ENCODE assay signal across 24 mouse cellular contexts in the genomic region with DNA sequence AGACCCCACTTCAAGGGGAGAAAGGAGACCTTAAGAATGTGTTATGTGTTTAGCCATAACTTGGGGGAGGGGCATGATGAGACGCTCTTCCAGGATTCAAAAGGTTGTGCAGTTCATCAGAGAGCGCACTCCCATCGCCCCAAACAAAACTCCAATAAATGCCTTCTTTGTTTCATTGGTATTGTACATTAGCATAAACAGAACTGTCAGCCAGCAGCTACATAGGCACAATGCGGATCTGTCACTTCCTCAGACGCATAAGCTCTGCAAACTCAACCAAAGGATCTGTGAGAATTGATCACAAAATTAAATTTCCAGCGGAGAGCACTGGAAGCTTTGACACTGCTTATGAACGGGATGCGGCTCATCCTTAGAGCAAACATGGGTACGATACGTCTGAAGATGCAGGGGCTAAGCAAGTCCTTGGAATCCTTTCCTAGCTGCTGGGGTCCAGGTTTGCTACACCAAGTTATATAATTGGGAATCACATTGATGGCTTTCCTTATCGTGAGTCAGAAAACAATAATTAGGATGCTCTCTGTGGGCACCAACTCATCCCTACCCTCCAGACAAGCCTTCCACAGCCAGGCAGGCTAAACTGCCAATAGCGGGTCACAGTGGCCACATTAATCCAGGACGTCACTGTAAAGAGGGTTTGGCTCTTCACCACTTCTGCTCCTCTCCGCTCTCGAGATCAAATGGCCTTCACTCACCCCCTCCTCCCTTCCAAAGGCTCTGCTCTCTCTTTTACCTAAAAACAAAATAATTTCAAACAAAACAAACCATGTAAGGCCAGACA. TPM values are rescaled to one million over a fixed set of nuclear protein-coding genes. Genes with fewer than 3 reads are reported as not detected.
DNase-seq lines count a peak whose midpoint lies in the region; ATAC-seq and TF ChIP-seq lines count a peak whose summit lies in the region.
"Had no signal": no experiment of that assay in that cellular context is flagged by ENCODE, and none has a peak within 500 bp of the region (broad histone marks: within the 10 kb centered on the region; RNA-seq: fewer than 3 reads in every experiment).

No protein-coding gene starts in this region.

- no peak overlapping the region for H3K4me2 ChIP-seq in forebrain, embryonic 13.5 days
- H3K4me2 ChIP-seq in midbrain, embryonic 16.5 days (ENCODE audit: low read length), result no peak overlapping the region
- H3K4me2 ChIP-seq in forebrain, postnatal 0 days (ENCODE audit: low read depth), result no peak overlapping the region
- no peak overlapping the region for H3K4me2 ChIP-seq in midbrain, postnatal 0 days (ENCODE audit: low read depth, low read length, poor library complexity, severe bottlenecking)
- H3K4me2 ChIP-seq: heart, embryonic 11.5 days; kidney, embryonic 15.5 days; liver, embryonic 12.5 days; neural tube, embryonic 13.5 days had no signal

- no peak overlapping the region for H3K9ac ChIP-seq in forebrain, embryonic 13.5 days
- H3K9ac ChIP-seq in midbrain, embryonic 16.5 days (ENCODE audit: low read depth, low read length), result no peak overlapping the region
- H3K9ac ChIP-seq in forebrain, postnatal 0 days, result no peak overlapping the region
- no peak overlapping the region for H3K9ac ChIP-seq in midbrain, postnatal 0 days (replicated peaks; ENCODE audit: low read length, poor library complexity, severe bottlenecking)
- H3K9ac ChIP-seq: kidney, embryonic 15.5 days; limb, embryonic 13.5 days; liver, embryonic 12.5 days; neural tube, embryonic 13.5 days had no signal

- peaks cover 51% of the 10 kb centered on the region for H3K4me1 ChIP-seq in forebrain, embryonic 13.5 days
- H3K4me1 ChIP-seq in forebrain, embryonic 10.5 days, result peaks cover 36% of the 10 kb centered on the region
- peaks cover 41% of the 10 kb centered on the region for H3K4me1 ChIP-seq in midbrain, embryonic 10.5 days
- peaks cover 9% of the 10 kb centered on the region; the same call in 1 of the 2 replicates for H3K4me1 ChIP-seq in midbrain, embryonic 16.5 days (ENCODE audit: control insufficient read depth, insufficient read depth, low read length)
- no peaks in the 10 kb centered on the region; the same call in 1 of the 2 replicates for H3K4me1 ChIP-seq in forebrain, postnatal 0 days (ENCODE audit: insufficient read depth)
- H3K4me1 ChIP-seq in midbrain, postnatal 0 days (ENCODE audit: insufficient read depth, low read length), result no peaks in the 10 kb centered on the region
- H3K4me1 ChIP-seq: liver, embryonic 12.5 days had no signal

- no peaks in the 10 kb centered on the region for H3K9me3 ChIP-seq in forebrain, embryonic 13.5 days (replicated peaks)
- no peaks in the 10 kb centered on the region for H3K9me3 ChIP-seq in forebrain, embryonic 10.5 days
- H3K9me3 ChIP-seq in midbrain, embryonic 10.5 days (replicated peaks), result no peaks in the 10 kb centered on the region
- H3K9me3 ChIP-seq in midbrain, embryonic 16.5 days (replicated peaks; ENCODE audit: control insufficient read depth, low read length, poor library complexity, severe bottlenecking), result no peaks in the 10 kb centered on the region
- H3K9me3 ChIP-seq in forebrain, postnatal 0 days (ENCODE audit: low read length), result no peaks in the 10 kb centered on the region
- H3K9me3 ChIP-seq in midbrain, postnatal 0 days (ENCODE audit: low read length), result no peaks in the 10 kb centered on the region
- H3K9me3 ChIP-seq: G1E; kidney, embryonic 15.5 days; limb, embryonic 13.5 days; liver, embryonic 12.5 days; neural tube, embryonic 13.5 days had no signal

- WGBS in forebrain, embryonic 13.5 days, result 66% methylated on average over 15 of the region's 15 CpGs
- WGBS in forebrain, embryonic 10.5 days, result 89% methylated on average over 15 of the region's 15 CpGs
- 85% methylated on average over 15 of the region's 15 CpGs for WGBS in midbrain, embryonic 10.5 days
- WGBS in midbrain, embryonic 16.5 days, result 58% methylated on average over 15 of the region's 15 CpGs
- 49% methylated on average over 15 of the region's 15 CpGs for WGBS in forebrain, postnatal 0 days
- WGBS in midbrain, postnatal 0 days, result 60% methylated on average over 15 of the region's 15 CpGs

- H3K27ac ChIP-seq in forebrain, embryonic 13.5 days, result peak overlapping the region; percentile 37; the same call in 1 of the 2 replicates
- H3K27ac ChIP-seq in forebrain, embryonic 10.5 days, result no peak overlapping the region
- peak overlapping the region; percentile 14; the same call in 1 of the 2 replicates for H3K27ac ChIP-seq in midbrain, embryonic 10.5 days (replicated peaks)
- no peak overlapping the region for H3K27ac ChIP-seq in midbrain, embryonic 16.5 days (ENCODE audit: low read length)
- H3K27ac ChIP-seq in forebrain, postnatal 0 days (ENCODE audit: low read depth, low read length), result no peak overlapping the region; the same call in 1 of the 2 replicates
- H3K27ac ChIP-seq in midbrain, postnatal 0 days (ENCODE audit: low read depth, low read length), result peak overlapping the region; percentile 62
- H3K27ac ChIP-seq: kidney, embryonic 15.5 days; limb, embryonic 13.5 days; liver, embryonic 12.5 days; neural tube, embryonic 13.5 days had no signal

- DNase-seq in forebrain, embryonic 10.5 days (ENCODE audit: extremely low spot score, low spot score), result no peak
- DNase-seq in midbrain, embryonic 10.5 days (ENCODE audit: low spot score), result no peak
- DNase-seq in forebrain, postnatal 0 days, result peak; percentile 18
- DNase-seq in midbrain, postnatal 0 days (ENCODE audit: low spot score), result no peak
- no peak for DNase-seq in embryo, embryonic 10.5 days (ENCODE audit: low spot score)
- DNase-seq in thymus, postnatal 0 days (ENCODE audit: low spot score), result no peak
- DNase-seq: adrenal gland, adult 2 months; cerebellum, adult 18-20 months; cerebellum, postnatal 14 days; gastrocnemius, postnatal 10 days; heart, postnatal 10 days; kidney, adult 11 months; kidney, postnatal 36 days; lung, adult 18-20 months; thymus, postnatal 36 days had no signal

- no peak for ATAC-seq in forebrain, embryonic 13.5 days
- ATAC-seq in midbrain, embryonic 16.5 days, result no peak; the same call in 1 of the 2 replicates
- peak; percentile 28; the same call in 1 of the 2 replicates for ATAC-seq in forebrain, postnatal 0 days
- ATAC-seq in midbrain, postnatal 0 days (ENCODE audit: low FRiP score), result no peak
- ATAC-seq: liver, embryonic 12.5 days; Patski had no signal

- no peaks in the 10 kb centered on the region for H3K36me3 ChIP-seq in forebrain, embryonic 13.5 days (ENCODE audit: poor library complexity, severe bottlenecking)
- H3K36me3 ChIP-seq in forebrain, embryonic 10.5 days (replicated peaks), result no peaks in the 10 kb centered on the region
- H3K36me3 ChIP-seq in midbrain, embryonic 10.5 days, result no peaks in the 10 kb centered on the region
- no peaks in the 10 kb centered on the region for H3K36me3 ChIP-seq in midbrain, embryonic 16.5 days (ENCODE audit: control insufficient read depth, insufficient read depth, low read length)
- H3K36me3 ChIP-seq in forebrain, postnatal 0 days (ENCODE audit: insufficient read depth), result no peaks in the 10 kb centered on the region
- H3K36me3 ChIP-seq in midbrain, postnatal 0 days (ENCODE audit: insufficient read depth, low read length), result no peaks in the 10 kb centered on the region
- H3K36me3 ChIP-seq: G1E; kidney, embryonic 15.5 days; limb, embryonic 13.5 days; liver, embryonic 12.5 days; neural tube, embryonic 13.5 days had no signal

- H3K4me3 ChIP-seq in forebrain, embryonic 13.5 days, result no peak overlapping the region
- H3K4me3 ChIP-seq in forebrain, embryonic 10.5 days, result no peak overlapping the region
- H3K4me3 ChIP-seq in midbrain, embryonic 10.5 days, result no peak overlapping the region
- no peak overlapping the region for H3K4me3 ChIP-seq in midbrain, embryonic 16.5 days (ENCODE audit: low read depth, low read length)
- H3K4me3 ChIP-seq in forebrain, postnatal 0 days (ENCODE audit: low read depth, low read length), result no peak overlapping the region
- no peak overlapping the region for H3K4me3 ChIP-seq in midbrain, postnatal 0 days (ENCODE audit: low read depth, low read length)
- H3K4me3 ChIP-seq: kidney, embryonic 15.5 days; limb, embryonic 13.5 days; liver, embryonic 12.5 days; neural tube, embryonic 13.5 days had no signal

- no peaks in the 10 kb centered on the region for H3K27me3 ChIP-seq in forebrain, embryonic 13.5 days
- no peaks in the 10 kb centered on the region for H3K27me3 ChIP-seq in forebrain, embryonic 10.5 days (ENCODE audit: poor library complexity, severe bottlenecking)
- H3K27me3 ChIP-seq in midbrain, embryonic 10.5 days (ENCODE audit: low read depth, poor library complexity, severe bottlenecking), result peaks cover 62% of the 10 kb centered on the region
- no peaks in the 10 kb centered on the region for H3K27me3 ChIP-seq in midbrain, embryonic 16.5 days (ENCODE audit: control insufficient read depth, insufficient read depth, low read depth, low read length)
- no peaks in the 10 kb centered on the region for H3K27me3 ChIP-seq in forebrain, postnatal 0 days (ENCODE audit: insufficient read depth, low read length)
- no peaks in the 10 kb centered on the region for H3K27me3 ChIP-seq in midbrain, postnatal 0 days (ENCODE audit: insufficient read depth, low read length)
- H3K27me3 ChIP-seq: kidney, embryonic 15.5 days; liver, embryonic 12.5 days; neural tube, embryonic 13.5 days; Patski had no signal

- no peak for TF ChIP-seq CTCF in forebrain, postnatal 0 days (IDR thresholded peaks at IDR 0.05; ENCODE audit: low read depth)
- TF ChIP-seq CTCF in midbrain, postnatal 0 days (IDR thresholded peaks at IDR 0.05), result no peak

RNA-seq across cellular contexts. Expression of gene Bcl10, which starts 40.3 kb away (rescaled TPM):
- 42.7 and 45.4 TPM in 2 replicates for polyA plus RNA-seq in forebrain, embryonic 13.5 days (2015; fragmentation: Nextera tagmentation; extraction: Ambion mirVana)
- 46.5 and 46.8 TPM in 2 replicates for polyA plus RNA-seq in forebrain, embryonic 10.5 days (2016; fragmentation: Nextera tagmentation; extraction: Ambion mirVana)
- polyA plus RNA-seq in midbrain, embryonic 10.5 days (2016; fragmentation: Nextera tagmentation; extraction: Ambion mirVana), result 43.9 and 44.3 TPM in 2 replicates
- 30.2 and 32.6 TPM in 2 replicates for polyA plus RNA-seq in midbrain, embryonic 16.5 days (2015; fragmentation: Nextera tagmentation; extraction: Ambion mirVana)
- total RNA-seq in forebrain, postnatal 0 days (2014; rRNA removed), result 30.5 and 33.2 TPM in 2 replicates
- 34.4 and 38.1 TPM in 2 replicates for polyA plus RNA-seq in forebrain, postnatal 0 days (2015; fragmentation: Nextera tagmentation; extraction: Ambion mirVana)
- total RNA-seq in midbrain, postnatal 0 days (2014; rRNA removed), result 19.4 and 29.4 TPM in 2 replicates
- polyA plus RNA-seq in midbrain, postnatal 0 days (2015; fragmentation: Nextera tagmentation; extraction: Ambion mirVana), result 33.2 and 33.3 TPM in 2 replicates
- 82.5 and 88.6 TPM in 2 replicates for polyA plus RNA-seq in thymus, postnatal 0 days (2015; fragmentation: Nextera tagmentation; extraction: Ambion mirVana)

RNA-seq across cellular contexts. Expression of gene 2410004B18Rik, which starts 55.5 kb away (rescaled TPM):
- 62.5 and 67.0 TPM in 2 replicates for polyA plus RNA-seq in forebrain, embryonic 13.5 days (2015; fragmentation: Nextera tagmentation; extraction: Ambion mirVana)
- 49.0 and 51.5 TPM in 2 replicates for polyA plus RNA-seq in forebrain, embryonic 10.5 days (2016; fragmentation: Nextera tagmentation; extraction: Ambion mirVana)
- polyA plus RNA-seq in midbrain, embryonic 10.5 days (2016; fragmentation: Nextera tagmentation; extraction: Ambion mirVana), result 50.6 and 51.1 TPM in 2 replicates
- 88.2 and 96.1 TPM in 2 replicates for polyA plus RNA-seq in midbrain, embryonic 16.5 days (2015; fragmentation: Nextera tagmentation; extraction: Ambion mirVana)
- total RNA-seq in forebrain, postnatal 0 days (2014; rRNA removed), result 57.5 and 71.2 TPM in 2 replicates
- polyA plus RNA-seq in forebrain, postnatal 0 days (2015; fragmentation: Nextera tagmentation; extraction: Ambion mirVana), result 96.4 and 97.3 TPM in 2 replicates
- 48.9 and 55.1 TPM in 2 replicates for total RNA-seq in midbrain, postnatal 0 days (2014; rRNA removed)
- polyA plus RNA-seq in midbrain, postnatal 0 days (2015; fragmentation: Nextera tagmentation; extraction: Ambion mirVana), result 83.8 and 87.3 TPM in 2 replicates
- 42.1 and 42.2 TPM in 2 replicates for polyA plus RNA-seq in thymus, postnatal 0 days (2015; fragmentation: Nextera tagmentation; extraction: Ambion mirVana)

Comparison
In these comparisons a context has a peak if more than half of its experiments do, and no peak if none do; other contexts are left out.
1. H3K27ac ChIP-seq: peak in forebrain, embryonic 13.5 days (single experiment), midbrain, embryonic 10.5 days (single experiment) and midbrain, postnatal 0 days (single experiment); none in forebrain, embryonic 10.5 days (single experiment), midbrain, embryonic 16.5 days (single experiment) and forebrain, postnatal 0 days (single experiment).